Mouse (Mus musculus) embryonic facial prominence, embryonic 12.5 days (tissue): ENCODE results near the gene Ehf. TPM values are rescaled to one million over a fixed set of nuclear protein-coding genes. Genes with fewer than 3 reads are reported as not detected.

ENCODE experiments used
- ATAC-seq: fragments of 200-750 bp; cut with Nextera tagmentation; 2 replicates; pipeline ENCODE4 v1.8.0; 2017; ENCODE audit not compliant: insufficient number of reproducible peaks, insufficient read depth, low FRiP score, low TSS enrichment
- H3K27ac ChIP-seq: fragments of 300-500 bp; sonication (generic); 2 replicates; pipeline ENCODE4 v1.5.1; 2016; ENCODE audit warnings: mild to moderate bottlenecking
- H3K27me3 ChIP-seq: fragments of 300-500 bp; sonication (generic); 2 replicates; pipeline ENCODE4 v1.6.1; 2016; ENCODE audit warnings: mild to moderate bottlenecking, moderate library complexity
- H3K36me3 ChIP-seq: fragments of 300-500 bp; sonication (generic); 2 replicates; pipeline ENCODE4 v1.6.1; 2016; ENCODE audit warnings: mild to moderate bottlenecking
- H3K4me1 ChIP-seq: fragments of 300-500 bp; sonication (generic); 2 replicates; pipeline ENCODE4 v1.6.1; 2016
- H3K4me2 ChIP-seq: fragments of 300-500 bp; sonication (generic); replicated peaks from 2 replicates; pipeline ENCODE4 v1.6.1; 2016; ENCODE audit warnings: mild to moderate bottlenecking, moderate library complexity
- H3K4me3 ChIP-seq: fragments of 300-500 bp; sonication (generic); 2 replicates; pipeline ENCODE4 v1.5.1; 2016; ENCODE audit warnings: mild to moderate bottlenecking
- H3K9ac ChIP-seq: fragments of 300-500 bp; sonication (generic); 2 replicates; pipeline ENCODE4 v1.6.1; 2016; ENCODE audit warnings: mild to moderate bottlenecking, moderate library complexity
- H3K9me3 ChIP-seq: fragments of 300-500 bp; sonication (generic); 2 replicates; pipeline ENCODE4 v1.6.1; 2016; ENCODE audit warnings: mild to moderate bottlenecking, moderate library complexity
- WGBS: fragments of 180-500 bp; shearing (Covaris S2); methylation state at CpG from one replicate; pipeline ENCODE4 v1.1.7; 2016; 5-methylcytosine and 5-hydroxymethylcytosine counted together
- polyA plus RNA-seq: library from polyadenylated mRNA; unstranded; fragments of >200 nt; fragmentation: Nextera tagmentation; extraction: Ambion mirVana; gene quantifications from 2 replicates; pipeline ENCODE4 v1.2.1, GENCODE M21; 2016

The Ehf gene
- polyA plus RNA-seq, 1 experiment from 2014 or later = 1.9 TPM

- Histone ChIP-seq H3K36me3 (no peaks in the 10 kb centered on the region), H3K9me3 (no peaks in the 10 kb centered on the region), H3K4me1 (no peaks in the 10 kb centered on the region), H3K27me3 (0 out of 2 replicates have a peak, but pooled peaks cover 4% of the 10 kb centered on the region), H3K4me3 (no peak overlapping the region), H3K27ac (no peak overlapping the region), H3K9ac (no peak overlapping the region), H3K4me2 (no peak overlapping the region)
- WGBS = 80% methylated on average over 7 of the region's 7 CpGs
- no peak for ATAC-seq
These were observed 22.4 kb upstream of the Ehf start for GRCm38 (mm10) chr2:103325301-103326048.

DNA sequence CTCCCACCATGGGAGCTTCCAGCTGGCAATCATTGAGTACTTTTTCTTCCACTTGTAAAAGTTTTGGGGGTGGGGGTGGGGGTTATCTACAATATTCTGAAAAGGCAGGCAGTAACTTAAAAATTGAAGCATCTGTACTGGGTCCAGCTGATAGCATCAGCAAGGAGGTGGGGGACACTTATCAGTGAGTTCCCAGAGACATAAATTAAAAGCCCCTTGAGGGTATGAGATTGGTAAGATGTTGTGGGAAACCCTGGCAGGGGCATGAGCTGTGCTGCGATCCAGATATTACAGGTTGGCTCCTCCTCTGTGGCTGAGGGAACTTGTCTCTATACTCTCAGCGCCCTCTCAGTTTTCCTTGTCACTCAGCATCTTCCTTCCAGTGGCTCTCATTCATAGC is 21.2 kb upstream of the Ehf start:
- Histone ChIP-seq H3K4me1 (no peaks in the 10 kb centered on the region), H3K27ac (no peak overlapping the region), H3K27me3 (0 out of 2 replicates have a peak, but pooled peaks cover 4% of the 10 kb centered on the region), H3K4me3 (no peak overlapping the region), H3K4me2 (no peak overlapping the region), H3K36me3 (no peaks in the 10 kb centered on the region), H3K9ac (no peak overlapping the region), H3K9me3 (no peaks in the 10 kb centered on the region)
- WGBS = 65% methylated on average over 2 of the region's 2 CpGs
- ATAC-seq = no peak

GRCm38 (mm10) chr2:103322171-103322570 is 19.1 kb upstream of the Ehf start:
- Histone ChIP-seq H3K4me1 (no peaks in the 10 kb centered on the region), H3K4me2 (no peak overlapping the region), H3K9ac (no peak overlapping the region), H3K27ac (no peak overlapping the region), H3K27me3 (0 out of 2 replicates have a peak, but pooled peaks cover 4% of the 10 kb centered on the region), H3K4me3 (no peak overlapping the region), H3K9me3 (no peaks in the 10 kb centered on the region), H3K36me3 (no peaks in the 10 kb centered on the region)
- 72% methylated on average over 1 of the region's 1 CpGs for WGBS
- no peak for ATAC-seq

- H3K9ac ChIP-seq = no peak overlapping the region
- H3K4me2 ChIP-seq = no peak overlapping the region
- 0 out of 2 replicates have a peak, but pooled peaks cover 4% of the 10 kb centered on the region for H3K27me3 ChIP-seq
- H3K36me3 ChIP-seq = no peaks in the 10 kb centered on the region
- no peak overlapping the region for H3K27ac ChIP-seq
- no peaks in the 10 kb centered on the region for H3K9me3 ChIP-seq
- ATAC-seq = no peak
- WGBS = 84% methylated on average over 4 of the region's 4 CpGs
- H3K4me3 ChIP-seq = no peak overlapping the region
- H3K4me1 ChIP-seq = no peaks in the 10 kb centered on the region
These were observed 18.6 kb upstream of the Ehf start for GRCm38 (mm10) chr2:103321638-103322037.

GRCm38 (mm10) chr2:103314002-103314401 is 10.9 kb upstream of the Ehf start:
- H3K4me2 ChIP-seq = no peak overlapping the region
- no peak overlapping the region for H3K27ac ChIP-seq
- H3K4me1 ChIP-seq = no peaks in the 10 kb centered on the region
- no peak for ATAC-seq
- no peaks in the 10 kb centered on the region for H3K36me3 ChIP-seq
- no peak overlapping the region for H3K9ac ChIP-seq
- H3K27me3 ChIP-seq = no peaks in the 10 kb centered on the region
- H3K9me3 ChIP-seq = no peaks in the 10 kb centered on the region
- no peak overlapping the region for H3K4me3 ChIP-seq
- 87% methylated on average over 4 of the region's 4 CpGs for WGBS

- Histone ChIP-seq H3K4me1 (no peaks in the 10 kb centered on the region), H3K27me3 (no peaks in the 10 kb centered on the region), H3K9ac (no peak overlapping the region), H3K4me3 (no peak overlapping the region), H3K27ac (no peak overlapping the region), H3K9me3 (no peaks in the 10 kb centered on the region), H3K36me3 (no peaks in the 10 kb centered on the region), H3K4me2 (no peak overlapping the region)
- 35% methylated on average over 4 of the region's 4 CpGs for WGBS
- ATAC-seq = no peak
These were observed 9.6 kb upstream of the Ehf start for GRCm38 (mm10) chr2:103312640-103313039.

- 39% methylated on average over 5 of the region's 5 CpGs for WGBS
- H3K27me3 ChIP-seq = no peaks in the 10 kb centered on the region
- H3K4me2 ChIP-seq = no peak overlapping the region
- ATAC-seq = no peak
- no peaks in the 10 kb centered on the region for H3K36me3 ChIP-seq
- no peaks in the 10 kb centered on the region for H3K9me3 ChIP-seq
- no peak overlapping the region for H3K27ac ChIP-seq
- H3K9ac ChIP-seq = no peak overlapping the region
- no peak overlapping the region for H3K4me3 ChIP-seq
- H3K4me1 ChIP-seq = no peaks in the 10 kb centered on the region
These were observed 7.6 kb upstream of the Ehf start for GRCm38 (mm10) chr2:103310663-103311062.

- Histone ChIP-seq H3K36me3 (no peaks in the 10 kb centered on the region), H3K4me2 (no peak overlapping the region), H3K9ac (no peak overlapping the region), H3K4me3 (no peak overlapping the region), H3K27ac (no peak overlapping the region), H3K4me1 (no peaks in the 10 kb centered on the region), H3K27me3 (no peaks in the 10 kb centered on the region), H3K9me3 (no peaks in the 10 kb centered on the region)
- ATAC-seq = no peak
- WGBS = 42% methylated on average over 6 of the region's 6 CpGs
These were observed 3.6 kb upstream of the Ehf start for GRCm38 (mm10) chr2:103306686-103307085.

DNA sequence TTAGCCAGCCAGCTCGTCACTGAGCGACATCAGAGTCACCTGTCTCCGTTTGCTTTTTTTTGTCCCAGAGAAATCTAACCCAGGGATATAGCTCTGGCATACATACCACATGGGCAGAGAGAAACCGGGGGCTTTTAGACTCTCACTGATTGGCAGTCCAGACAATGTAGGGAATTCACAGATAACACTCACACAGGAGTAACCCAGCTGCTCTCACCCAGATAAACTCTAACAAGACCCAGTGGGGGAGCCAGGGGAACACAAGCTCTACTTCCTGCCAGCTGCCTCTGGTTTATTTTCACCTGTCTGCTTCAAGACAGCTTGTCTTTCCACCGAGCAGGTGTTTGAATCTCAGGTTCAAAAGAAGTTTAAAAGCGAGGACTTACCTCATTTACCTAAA is 409 bp downstream of the Ehf start:
- Histone ChIP-seq H3K4me1 (no peaks in the 10 kb centered on the region), H3K36me3 (no peaks in the 10 kb centered on the region), H3K27me3 (no peaks in the 10 kb centered on the region), H3K9ac (no peak overlapping the region), H3K4me2 (no peak overlapping the region), H3K27ac (no peak overlapping the region), H3K4me3 (no peak overlapping the region), H3K9me3 (no peaks in the 10 kb centered on the region)
- no peak for ATAC-seq
- 49% methylated on average over 6 of the region's 6 CpGs for WGBS

DNA sequence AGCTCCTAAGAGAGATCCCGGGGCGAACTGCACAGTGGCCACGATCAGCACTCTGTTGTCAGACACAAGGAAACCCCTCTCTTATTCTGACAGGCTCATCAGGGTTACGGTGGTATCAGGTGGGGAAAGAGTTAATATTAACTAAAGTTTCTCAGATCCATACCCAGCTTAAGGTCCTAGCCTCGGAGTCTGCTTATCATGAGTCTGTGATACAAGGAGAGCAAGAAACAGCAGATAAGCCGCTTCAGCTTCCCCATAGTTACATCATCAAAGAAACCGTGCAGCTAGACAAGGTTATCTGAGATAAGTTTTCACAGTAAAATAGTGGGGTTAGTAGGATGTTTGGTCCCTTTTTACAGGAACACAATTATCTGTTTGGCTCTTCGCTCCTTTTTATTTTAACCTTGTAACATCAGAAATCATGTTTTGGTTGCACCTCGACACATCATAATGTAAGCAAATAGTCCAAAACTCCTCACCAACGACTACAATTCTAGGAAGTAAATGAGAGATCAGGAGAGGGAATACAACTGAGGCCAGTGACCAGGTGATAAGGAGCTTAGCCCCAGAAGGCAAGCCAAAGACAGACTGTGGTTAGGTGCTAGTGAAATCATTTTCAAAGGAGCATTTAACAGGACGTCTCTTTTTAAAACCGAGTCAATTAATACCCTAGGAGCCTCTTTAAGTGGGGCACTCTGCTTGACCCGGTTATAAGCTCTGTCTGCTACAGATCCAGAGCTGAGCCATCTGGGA is 4.2 kb downstream of the Ehf start:
- Histone ChIP-seq H3K36me3 (no peaks in the 10 kb centered on the region), H3K27ac (no peak overlapping the region), H3K4me3 (no peak overlapping the region), H3K4me1 (no peaks in the 10 kb centered on the region), H3K4me2 (no peak overlapping the region), H3K27me3 (no peaks in the 10 kb centered on the region), H3K9me3 (no peaks in the 10 kb centered on the region), H3K9ac (no peak overlapping the region)
- WGBS = 76% methylated on average over 13 of the region's 13 CpGs
- no peak for ATAC-seq

GRCm38 (mm10) chr2:103294526-103294925 is 8.6 kb downstream of the Ehf start:
- ATAC-seq = no peak
- Histone ChIP-seq H3K27me3 (no peaks in the 10 kb centered on the region), H3K9me3 (no peaks in the 10 kb centered on the region), H3K9ac (no peak overlapping the region), H3K36me3 (no peaks in the 10 kb centered on the region), H3K27ac (no peak overlapping the region), H3K4me2 (no peak overlapping the region), H3K4me1 (no peaks in the 10 kb centered on the region), H3K4me3 (no peak overlapping the region)
- WGBS = 22% methylated on average over 3 of the region's 3 CpGs

DNA sequence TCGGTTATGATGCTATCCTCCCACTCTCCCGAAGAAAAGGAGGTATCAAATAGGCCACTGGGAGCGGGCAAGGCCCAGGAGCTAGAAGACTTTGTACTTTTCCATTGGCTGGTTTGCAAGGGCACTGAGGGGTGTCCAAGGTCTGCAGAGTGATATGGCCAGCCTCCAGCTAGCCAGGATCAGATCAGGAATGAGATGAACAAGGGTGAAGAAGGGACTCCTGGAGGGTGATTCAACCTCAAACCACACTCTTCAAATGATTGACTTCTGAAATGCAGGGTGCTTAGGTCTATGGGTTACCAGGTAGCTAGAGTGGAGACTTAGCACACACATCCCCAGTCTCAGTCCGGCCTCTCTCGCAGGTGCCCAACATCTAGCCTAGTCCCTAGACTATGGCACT is 9.3 kb downstream of the Ehf start:
- no peaks in the 10 kb centered on the region for H3K4me1 ChIP-seq
- H3K9ac ChIP-seq = no peak overlapping the region
- WGBS = 67% methylated on average over 5 of the region's 5 CpGs
- ATAC-seq = no peak
- no peak overlapping the region for H3K4me2 ChIP-seq
- no peak overlapping the region for H3K27ac ChIP-seq
- no peaks in the 10 kb centered on the region for H3K27me3 ChIP-seq
- no peaks in the 10 kb centered on the region for H3K9me3 ChIP-seq
- no peak overlapping the region for H3K4me3 ChIP-seq
- no peaks in the 10 kb centered on the region for H3K36me3 ChIP-seq
